Mouse (Mus musculus) induced T-regulatory cell, adult 2 months (primary cell): ENCODE data around the gene Ctsr.
"Not testable (repeated sequence)": the region's sequence is repeated elsewhere in the genome, so short reads cannot be mapped to it uniquely, and the experiment has no call there.

Experiments used
- DNase-seq: peaks from one replicate; pipeline ENCODE4 v3.0.0-alpha.2; 2012; ENCODE audit warnings: low read depth

Gene Ctsr

GRCm38 (mm10) chr13:61164156-61164555 is at the start of gene Ctsr:
TSS of gene Ctsr (minus strand) at chr13:61164256.
- DNase-seq: no peak

DNA sequence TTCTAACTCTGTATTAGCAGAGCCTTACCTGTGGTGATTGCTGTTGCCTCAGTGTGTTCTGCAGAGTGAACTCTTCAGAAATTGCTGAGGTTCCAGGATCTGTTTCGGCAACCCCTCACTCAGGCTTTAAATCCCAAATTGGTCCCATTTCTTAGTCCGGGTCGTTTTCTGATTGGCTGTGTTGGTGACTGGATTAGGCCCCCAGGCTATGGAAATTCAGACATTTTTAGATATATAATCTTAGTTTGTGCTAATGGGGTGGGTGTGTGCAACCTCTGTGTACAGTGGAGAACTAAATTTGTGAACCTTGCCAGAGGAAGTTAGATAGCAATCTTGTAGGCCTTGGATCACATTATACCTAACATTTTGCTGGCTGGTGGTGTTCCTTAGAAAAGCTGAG is 39.3 kb upstream of the Ctsr start, which contains the start of gene Cts6:
Gene Cts6, minus strand, starts transcription at position 101 of the 400 bp plus-strand sequence.
- DNase-seq: no peak

- not testable (repeated sequence) for DNase-seq
These were observed 21.3 kb upstream of the Ctsr start for GRCm38 (mm10) chr13:61185151-61185933.

GRCm38 (mm10) chr13:61164622-61165021 is 566 bp upstream of the Ctsr start:
- no peak for DNase-seq
